Comparison of ENCODE assay signal across 20 mouse cellular contexts in genomic region chr19:14447474-14447873, GRCm38 (mm10).
DNase-seq lines count a peak whose midpoint lies in the region; ATAC-seq and TF ChIP-seq lines count a peak whose summit lies in the region.
"Had no signal": no experiment of that assay in that cellular context is flagged by ENCODE, and none has a peak within 500 bp of the region (broad histone marks: within the 10 kb centered on the region; RNA-seq: fewer than 3 reads in every experiment).

No protein-coding gene starts in this region.

- peak; percentile 23 for DNase-seq in cerebellum, adult 9-10 months
- DNase-seq in cerebellum, adult 8-10 months: no peak
- DNase-seq in hindbrain, embryonic 14.5 days (ENCODE audit: low spot score): peak; percentile 64
- DNase-seq in midbrain, postnatal 0 days (ENCODE audit: low spot score): peak; percentile 76
- no peak for DNase-seq in midbrain, embryonic 11.5 days (ENCODE audit: low spot score, missing footprints)
- DNase-seq in left cerebral cortex, adult 11 months (ENCODE audit: low spot score): no peak
- DNase-seq: adrenal gland, postnatal 25 days; heart, postnatal 10 days; kidney, adult 18-20 months; layer of hippocampus, postnatal 36 days; liver, postnatal 0 days; right cerebral cortex, postnatal 14 days; thymus, adult 18-20 months had no signal

- TF ChIP-seq CTCF in midbrain, postnatal 0 days (IDR thresholded peaks at IDR 0.05): no peak

- 68% methylated on average over 1 of the region's 1 CpGs for WGBS in hindbrain, embryonic 14.5 days
- WGBS in hindbrain, embryonic 12.5 days: 76% methylated on average over 1 of the region's 1 CpGs
- WGBS in midbrain, postnatal 0 days: 32% methylated on average over 1 of the region's 1 CpGs
- WGBS in midbrain, embryonic 11.5 days: 79% methylated on average over 1 of the region's 1 CpGs
- WGBS in forebrain, embryonic 15.5 days: 6% methylated on average over 1 of the region's 1 CpGs

- H3K9ac ChIP-seq in hindbrain, embryonic 14.5 days: no peak overlapping the region
- no peak overlapping the region for H3K9ac ChIP-seq in hindbrain, embryonic 12.5 days
- H3K9ac ChIP-seq in midbrain, postnatal 0 days (replicated peaks; ENCODE audit: low read length, poor library complexity, severe bottlenecking): no peak overlapping the region
- no peak overlapping the region for H3K9ac ChIP-seq in midbrain, embryonic 11.5 days (ENCODE audit: low read length)
- H3K9ac ChIP-seq in forebrain, embryonic 15.5 days (replicated peaks): no peak overlapping the region
- H3K9ac ChIP-seq: embryonic facial prominence, embryonic 13.5 days; liver, postnatal 0 days; neural tube, embryonic 13.5 days had no signal

- no peak for ATAC-seq in hindbrain, embryonic 14.5 days (ENCODE audit: low FRiP score)
- ATAC-seq in hindbrain, embryonic 12.5 days (ENCODE audit: low FRiP score): no peak
- ATAC-seq in midbrain, postnatal 0 days (ENCODE audit: low FRiP score): no peak
- ATAC-seq in midbrain, embryonic 11.5 days (ENCODE audit: low FRiP score): no peak
- ATAC-seq in forebrain, embryonic 15.5 days (replicated peaks): peak; percentile 72
- ATAC-seq: liver, postnatal 0 days had no signal

- no peaks in the 10 kb centered on the region for H3K27me3 ChIP-seq in hindbrain, embryonic 14.5 days (ENCODE audit: control insufficient read depth, insufficient read depth, low read length)
- H3K27me3 ChIP-seq in hindbrain, embryonic 12.5 days: no peaks in the 10 kb centered on the region
- no peaks in the 10 kb centered on the region for H3K27me3 ChIP-seq in midbrain, postnatal 0 days (ENCODE audit: insufficient read depth, low read length)
- H3K27me3 ChIP-seq in midbrain, embryonic 11.5 days (ENCODE audit: control insufficient read depth, insufficient read depth, low read length): no peaks in the 10 kb centered on the region
- H3K27me3 ChIP-seq in forebrain, embryonic 15.5 days: no peaks in the 10 kb centered on the region
- H3K27me3 ChIP-seq: embryonic facial prominence, embryonic 13.5 days; neural tube, embryonic 13.5 days had no signal

- no peak overlapping the region for H3K4me3 ChIP-seq in hindbrain, embryonic 14.5 days (replicated peaks; ENCODE audit: low read length)
- H3K4me3 ChIP-seq in hindbrain, embryonic 12.5 days: no peak overlapping the region
- no peak overlapping the region for H3K4me3 ChIP-seq in midbrain, postnatal 0 days (ENCODE audit: low read depth, low read length)
- H3K4me3 ChIP-seq in midbrain, embryonic 11.5 days (ENCODE audit: low read depth, low read length): no peak overlapping the region
- no peak overlapping the region for H3K4me3 ChIP-seq in forebrain, embryonic 15.5 days
- H3K4me3 ChIP-seq: embryonic facial prominence, embryonic 13.5 days; limb, embryonic 10.5 days; neural tube, embryonic 13.5 days had no signal

- H3K27ac ChIP-seq in hindbrain, embryonic 14.5 days: no peak overlapping the region; the same call in 1 of the 2 replicates
- H3K27ac ChIP-seq in hindbrain, embryonic 12.5 days: no peak overlapping the region; the same call in 1 of the 2 replicates
- no peak overlapping the region for H3K27ac ChIP-seq in midbrain, postnatal 0 days (ENCODE audit: low read depth, low read length)
- H3K27ac ChIP-seq in midbrain, embryonic 11.5 days (ENCODE audit: low read depth, low read length): no peak overlapping the region
- no peak overlapping the region for H3K27ac ChIP-seq in forebrain, embryonic 15.5 days (replicated peaks)
- H3K27ac ChIP-seq: embryonic facial prominence, embryonic 13.5 days; kidney, postnatal 0 days; limb, embryonic 10.5 days; neural tube, embryonic 13.5 days had no signal

- no peaks in the 10 kb centered on the region for H3K4me1 ChIP-seq in hindbrain, embryonic 14.5 days (replicated peaks; ENCODE audit: control insufficient read depth, insufficient read depth, low read length)
- H3K4me1 ChIP-seq in hindbrain, embryonic 12.5 days: no peaks in the 10 kb centered on the region
- no peaks in the 10 kb centered on the region for H3K4me1 ChIP-seq in midbrain, postnatal 0 days (ENCODE audit: insufficient read depth, low read length)
- 0 out of 2 replicates have a peak, but pooled peaks cover 4% of the 10 kb centered on the region for H3K4me1 ChIP-seq in midbrain, embryonic 11.5 days (ENCODE audit: control insufficient read depth, insufficient read depth, low read length)
- peaks cover 23% of the 10 kb centered on the region for H3K4me1 ChIP-seq in forebrain, embryonic 15.5 days
- H3K4me1 ChIP-seq: limb, embryonic 10.5 days; neural tube, embryonic 13.5 days had no signal

- no peak overlapping the region for H3K4me2 ChIP-seq in hindbrain, embryonic 14.5 days (replicated peaks)
- no peak overlapping the region for H3K4me2 ChIP-seq in hindbrain, embryonic 12.5 days (replicated peaks)
- no peak overlapping the region for H3K4me2 ChIP-seq in midbrain, postnatal 0 days (ENCODE audit: low read depth, low read length, poor library complexity, severe bottlenecking)
- H3K4me2 ChIP-seq in midbrain, embryonic 11.5 days: no peak overlapping the region
- no peak overlapping the region for H3K4me2 ChIP-seq in forebrain, embryonic 15.5 days (replicated peaks)
- H3K4me2 ChIP-seq: embryonic facial prominence, embryonic 13.5 days; heart, embryonic 11.5 days; neural tube, embryonic 13.5 days had no signal

- peaks cover 19% of the 10 kb centered on the region for H3K36me3 ChIP-seq in hindbrain, embryonic 14.5 days (replicated peaks; ENCODE audit: control insufficient read depth, insufficient read depth)
- peaks cover 28% of the 10 kb centered on the region for H3K36me3 ChIP-seq in hindbrain, embryonic 12.5 days
- peaks cover 10% of the 10 kb centered on the region for H3K36me3 ChIP-seq in midbrain, postnatal 0 days (ENCODE audit: insufficient read depth, low read length)
- H3K36me3 ChIP-seq in midbrain, embryonic 11.5 days (ENCODE audit: control insufficient read depth, insufficient read depth, low read length): peaks cover 5% of the 10 kb centered on the region; the same call in 1 of the 2 replicates
- peaks cover 4% of the 10 kb centered on the region; the same call in 1 of the 2 replicates for H3K36me3 ChIP-seq in forebrain, embryonic 15.5 days

- no peaks in the 10 kb centered on the region for H3K9me3 ChIP-seq in hindbrain, embryonic 14.5 days (ENCODE audit: control insufficient read depth, low read length)
- no peaks in the 10 kb centered on the region for H3K9me3 ChIP-seq in hindbrain, embryonic 12.5 days (replicated peaks)
- no peaks in the 10 kb centered on the region for H3K9me3 ChIP-seq in midbrain, postnatal 0 days (ENCODE audit: low read length)
- H3K9me3 ChIP-seq in midbrain, embryonic 11.5 days (ENCODE audit: control insufficient read depth, low read length): no peaks in the 10 kb centered on the region
- no peaks in the 10 kb centered on the region for H3K9me3 ChIP-seq in forebrain, embryonic 15.5 days
- H3K9me3 ChIP-seq: embryonic facial prominence, embryonic 13.5 days; limb, embryonic 10.5 days; neural tube, embryonic 13.5 days had no signal

Comparison
In these comparisons a context has a peak if more than half of its experiments do, and no peak if none do; other contexts are left out.
1. DNase-seq: peak in cerebellum, adult 9-10 months (single experiment), hindbrain, embryonic 14.5 days (single experiment) and midbrain, postnatal 0 days (single experiment); none in cerebellum, adult 8-10 months (single experiment), midbrain, embryonic 11.5 days (single experiment) and left cerebral cortex, adult 11 months (single experiment).